Mouse (Mus musculus): ENCODE results near the gene 9130213A22Rik. TPM values are rescaled to one million over a fixed set of nuclear protein-coding genes. Genes with fewer than 3 reads are reported as not detected.
A peak's percentile ranks its signal among the peaks of the same experiment; 100 is the strongest.

9130213A22Rik gene
- polyA plus RNA-seq, 1 experiment, result 1.3 TPM

- Histone ChIP-seq H3K9me3 (no peaks in the 10 kb centered on the region), H3K4me1 (peaks cover 73% of the 10 kb centered on the region), H3K27me3 (replicated peaks) (no peaks in the 10 kb centered on the region), H3K36me3 (replicated peaks; ENCODE audit: low read length) (no peaks in the 10 kb centered on the region), H3K4me3 (replicated peaks) (peak overlapping the region; percentile 88)
- TF ChIP-seq FLI1 (IDR thresholded peaks at IDR 0.05; ENCODE audit: low read length) (no peak), GATA1 (IDR thresholded peaks at IDR 0.05; ENCODE audit: borderline replicate concordance, low read length) (no peak)
Measured at GRCm38 (mm10) chr11:69072234-69072633, 50.2 kb downstream of the 9130213A22Rik start.

GRCm38 (mm10) chr11:69071262-69071661, 51.1 kb downstream of the 9130213A22Rik start:
- H3K4me3 ChIP-seq (replicated peaks), result peak overlapping the region; percentile 98
- TF ChIP-seq GATA1 (IDR thresholded peaks at IDR 0.05; ENCODE audit: borderline replicate concordance, low read length) (no peak), FLI1 (IDR thresholded peaks at IDR 0.05; ENCODE audit: low read length) (no peak)
- H3K4me1 ChIP-seq, result peaks cover 74% of the 10 kb centered on the region
- H3K9me3 ChIP-seq, result no peaks in the 10 kb centered on the region
- no peaks in the 10 kb centered on the region for H3K27me3 ChIP-seq (replicated peaks)
- no peaks in the 10 kb centered on the region for H3K36me3 ChIP-seq (replicated peaks; ENCODE audit: low read length)

GRCm38 (mm10) chr11:69070590-69071222, 51.7 kb downstream of the 9130213A22Rik start, which contains the start of gene Tmem107:
Tmem107 (plus strand) TSS chr11:69070806.
- H3K4me1 ChIP-seq, result peaks cover 75% of the 10 kb centered on the region
- no peaks in the 10 kb centered on the region for H3K36me3 ChIP-seq (replicated peaks; ENCODE audit: low read length)
- H3K4me3 ChIP-seq (replicated peaks), result peak within 1 kb of the TSS; percentile 98
- TF ChIP-seq FLI1 (IDR thresholded peaks at IDR 0.05; ENCODE audit: low read length), result no peak
- TF ChIP-seq GATA1 (IDR thresholded peaks at IDR 0.05; ENCODE audit: borderline replicate concordance, low read length), result no peak
- no peaks in the 10 kb centered on the region for H3K27me3 ChIP-seq (replicated peaks)
- H3K9me3 ChIP-seq, result no peaks in the 10 kb centered on the region

GRCm38 (mm10) chr11:69070093-69070492, 52.3 kb downstream of the 9130213A22Rik start:
- TF ChIP-seq FLI1 (IDR thresholded peaks at IDR 0.05; ENCODE audit: low read length) (no peak), GATA1 (IDR thresholded peaks at IDR 0.05; ENCODE audit: borderline replicate concordance, low read length) (no peak)
- no peaks in the 10 kb centered on the region for H3K27me3 ChIP-seq (replicated peaks)
- peak overlapping the region; percentile 98 for H3K4me3 ChIP-seq (replicated peaks)
- H3K9me3 ChIP-seq, result no peaks in the 10 kb centered on the region
- peaks cover 75% of the 10 kb centered on the region for H3K4me1 ChIP-seq
- no peaks in the 10 kb centered on the region for H3K36me3 ChIP-seq (replicated peaks; ENCODE audit: low read length)

Other genes starting within 250 kb of the 9130213A22Rik start
- not detected in 2 replicates for gene Rnf222, start 234.0 kb downstream of the 9130213A22Rik start, polyA plus RNA-seq (2012; ENCODE audit: insufficient read depth, low replicate concordance)
- 56.9 and 116 TPM in 2 replicates for gene Rpl26, start 221.0 kb downstream of the 9130213A22Rik start, polyA plus RNA-seq (2012; ENCODE audit: insufficient read depth, low replicate concordance)
- not detected in 2 replicates for gene Odf4, start 195.5 kb downstream of the 9130213A22Rik start, polyA plus RNA-seq (2012; ENCODE audit: insufficient read depth, low replicate concordance)
- gene Arhgef15, start 165.1 kb downstream of the 9130213A22Rik start, polyA plus RNA-seq (2012; ENCODE audit: insufficient read depth, low replicate concordance), result not detected in 2 replicates
- 3.0 TPM in 1 of 2 replicates, not detected in the other for gene Slc25a35, start 154.5 kb downstream of the 9130213A22Rik start, polyA plus RNA-seq (2012; ENCODE audit: insufficient read depth, low replicate concordance)
- gene Rangrf, start 147.4 kb downstream of the 9130213A22Rik start, polyA plus RNA-seq (2012; ENCODE audit: insufficient read depth, low replicate concordance), result 3.1 and 6.1 TPM in 2 replicates
- gene Pfas, start 114.1 kb downstream of the 9130213A22Rik start, polyA plus RNA-seq (2012; ENCODE audit: insufficient read depth, low replicate concordance), result 1.9 and 5.5 TPM in 2 replicates
- 21.0 and 56.5 TPM in 2 replicates for gene Ctc1, start 106.7 kb downstream of the 9130213A22Rik start, polyA plus RNA-seq (2012; ENCODE audit: insufficient read depth, low replicate concordance)
- gene Aurkb, start 76.9 kb downstream of the 9130213A22Rik start, polyA plus RNA-seq (2012; ENCODE audit: insufficient read depth, low replicate concordance), result 41.3 and 65.2 TPM in 2 replicates
- gene Borcs6, start 62.9 kb downstream of the 9130213A22Rik start, polyA plus RNA-seq (2012; ENCODE audit: insufficient read depth, low replicate concordance), result 60.9 and 88.1 TPM in 2 replicates
- 40.2 and 62.0 TPM in 2 replicates for gene Tmem107, start 51.8 kb downstream of the 9130213A22Rik start, polyA plus RNA-seq (2012; ENCODE audit: insufficient read depth, low replicate concordance)
- gene Vamp2, start 34.1 kb downstream of the 9130213A22Rik start, polyA plus RNA-seq (2012; ENCODE audit: insufficient read depth, low replicate concordance), result 61.5 and 159 TPM in 2 replicates
- gene Per1, start 27.4 kb downstream of the 9130213A22Rik start, polyA plus RNA-seq (2012; ENCODE audit: insufficient read depth, low replicate concordance), result 42.3 and 83.5 TPM in 2 replicates
- gene Hes7, start 2.2 kb downstream of the 9130213A22Rik start, polyA plus RNA-seq (2012; ENCODE audit: insufficient read depth, low replicate concordance), result 7.5 and 44.1 TPM in 2 replicates
- not detected in 2 replicates for gene Aloxe3, start 3.3 kb upstream of the 9130213A22Rik start, polyA plus RNA-seq (2012; ENCODE audit: insufficient read depth, low replicate concordance)
- not detected in 2 replicates for gene Alox12b, start 34.4 kb upstream of the 9130213A22Rik start, polyA plus RNA-seq (2012; ENCODE audit: insufficient read depth, low replicate concordance)
- gene Alox8, start 75.3 kb upstream of the 9130213A22Rik start, polyA plus RNA-seq (2012; ENCODE audit: insufficient read depth, low replicate concordance), result not detected in 2 replicates
- gene Gucy2e, start 114.4 kb upstream of the 9130213A22Rik start, polyA plus RNA-seq (2012; ENCODE audit: insufficient read depth, low replicate concordance), result 0.07 and 0.38 TPM in 2 replicates
- 1.7 and 9.3 TPM in 2 replicates for gene Cntrob, start 201.2 kb upstream of the 9130213A22Rik start, polyA plus RNA-seq (2012; ENCODE audit: insufficient read depth, low replicate concordance)
- 11.6 TPM in 1 of 2 replicates, not detected in the other for gene Trappc1, start 201.4 kb upstream of the 9130213A22Rik start, polyA plus RNA-seq (2012; ENCODE audit: insufficient read depth, low replicate concordance)
- not detected in 2 replicates for gene Kcnab3, start 203.7 kb upstream of the 9130213A22Rik start, polyA plus RNA-seq (2012; ENCODE audit: insufficient read depth, low replicate concordance)
- not detected in 2 replicates for gene Rnf227, start 217.9 kb upstream of the 9130213A22Rik start, polyA plus RNA-seq (2012; ENCODE audit: insufficient read depth, low replicate concordance)
- 14.5 and 29.7 TPM in 2 replicates for gene Chd3, start 246.8 kb upstream of the 9130213A22Rik start, polyA plus RNA-seq (2012; ENCODE audit: insufficient read depth, low replicate concordance)

All from megakaryocyte, embryonic 14.5 days (primary cell).